Mouse (Mus musculus) limb, embryonic 13.5 days (tissue): Measurements from ENCODE around the gene Cyfip2. TPM values are rescaled to one million over a fixed set of nuclear protein-coding genes. Genes with fewer than 3 reads are reported as not detected.

ENCODE experiments used
- ATAC-seq: fragments of 200-750 bp; cut with Nextera tagmentation; 2 replicates; pipeline ENCODE4 v1.8.0; 2017; ENCODE audit warnings: low read depth, moderate number of reproducible peaks, moderate TSS enrichment; ENCODE audit not compliant: low FRiP score
- H3K27ac ChIP-seq: fragments of 300-500 bp; sonication (generic); 2 replicates; pipeline ENCODE4 v1.5.1; 2015; ENCODE audit warnings: inconsistent platforms, mild to moderate bottlenecking, moderate library complexity
- H3K27me3 ChIP-seq: fragments of 300-500 bp; sonication (generic); 2 replicates; pipeline ENCODE4 v1.6.1; 2015; ENCODE audit warnings: mild to moderate bottlenecking, inconsistent platforms
- H3K36me3 ChIP-seq: fragments of 300-500 bp; sonication (generic); 2 replicates; pipeline ENCODE4 v1.6.1; 2015; ENCODE audit warnings: inconsistent platforms, mild to moderate bottlenecking, moderate library complexity
- H3K4me1 ChIP-seq: fragments of 300-500 bp; sonication (generic); 2 replicates; pipeline ENCODE4 v1.6.1; 2015; ENCODE audit warnings: inconsistent platforms
- H3K4me2 ChIP-seq: fragments of 300-500 bp; sonication (generic); replicated peaks from 2 replicates; pipeline ENCODE4 v1.6.1; 2015; ENCODE audit warnings: inconsistent platforms, mild to moderate bottlenecking, moderate library complexity
- H3K4me3 ChIP-seq: fragments of 300-500 bp; sonication (generic); 2 replicates; pipeline ENCODE4 v1.5.1; 2015; ENCODE audit warnings: moderate library complexity, mild to moderate bottlenecking, inconsistent platforms
- H3K9ac ChIP-seq: fragments of 300-500 bp; sonication (generic); 2 replicates; pipeline ENCODE4 v1.6.1; 2015; ENCODE audit warnings: mild to moderate bottlenecking, inconsistent platforms
- H3K9me3 ChIP-seq: fragments of 300-500 bp; sonication (generic); 2 replicates; pipeline ENCODE4 v1.6.1; 2016; ENCODE audit warnings: inconsistent platforms
- WGBS: fragments of 180-500 bp; shearing (Covaris S2); methylation state at CpG from one replicate; pipeline ENCODE4 v1.1.7; 2015; 5-methylcytosine and 5-hydroxymethylcytosine counted together
- microRNA-seq: library from miRNA; unstranded; fragments of <30 nt; microRNA quantifications from one replicate; pipeline ENCODE4, GENCODE M21; 2016
- polyA plus RNA-seq: library from polyadenylated mRNA; unstranded; fragments of >200 nt; fragmentation: Nextera tagmentation; extraction: Ambion mirVana; gene quantifications from 2 replicates; pipeline ENCODE4 v1.2.1, GENCODE M21; 2015

The Cyfip2 gene
- polyA plus RNA-seq, 1 experiment from 2014 or later = 14.1 TPM

DNA sequence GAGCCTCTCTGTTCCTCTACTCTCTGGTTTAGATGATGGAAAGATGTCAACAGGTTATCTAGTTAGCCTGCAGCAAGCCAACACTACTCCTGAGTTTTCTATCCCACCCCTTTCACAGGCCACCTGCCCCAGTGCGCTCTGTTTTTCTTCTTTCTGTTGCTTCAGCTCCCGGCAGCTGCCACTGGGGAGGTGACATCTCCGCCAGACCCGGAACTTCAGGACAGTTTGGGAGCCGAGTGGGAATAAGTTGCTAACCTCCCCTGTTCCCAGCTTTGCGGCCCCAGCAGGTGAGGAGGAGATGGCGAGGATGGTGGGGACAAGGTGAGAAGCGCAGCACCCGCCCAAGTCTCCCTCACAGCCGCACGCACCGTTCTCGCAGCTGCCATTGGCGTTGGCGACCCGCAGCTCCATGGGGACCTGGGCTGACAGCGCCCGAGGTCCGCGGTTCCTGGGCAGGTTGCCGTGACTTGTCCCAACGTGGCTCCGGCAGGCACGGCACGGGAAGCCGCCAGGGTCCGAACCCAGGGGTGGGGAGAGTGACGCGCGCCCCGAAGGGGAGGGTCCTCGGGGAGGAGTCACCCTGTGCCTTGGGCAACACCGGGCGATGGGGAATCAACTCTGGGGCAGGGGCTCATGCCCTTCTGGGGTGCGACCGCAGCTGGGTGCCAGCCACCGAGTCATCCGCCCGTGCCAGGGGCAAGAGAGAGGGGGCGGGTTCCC lies 146.6 kb downstream of the Cyfip2 start, which contains the start of gene Nipal4:
Gene Nipal4 (minus strand): TSS at position 643 of the 720 bp plus-strand sequence.
- no peak within 1 kb of the TSS for H3K27ac ChIP-seq
- peak; percentile 40; the same call in 1 of the 2 replicates for ATAC-seq

DNA sequence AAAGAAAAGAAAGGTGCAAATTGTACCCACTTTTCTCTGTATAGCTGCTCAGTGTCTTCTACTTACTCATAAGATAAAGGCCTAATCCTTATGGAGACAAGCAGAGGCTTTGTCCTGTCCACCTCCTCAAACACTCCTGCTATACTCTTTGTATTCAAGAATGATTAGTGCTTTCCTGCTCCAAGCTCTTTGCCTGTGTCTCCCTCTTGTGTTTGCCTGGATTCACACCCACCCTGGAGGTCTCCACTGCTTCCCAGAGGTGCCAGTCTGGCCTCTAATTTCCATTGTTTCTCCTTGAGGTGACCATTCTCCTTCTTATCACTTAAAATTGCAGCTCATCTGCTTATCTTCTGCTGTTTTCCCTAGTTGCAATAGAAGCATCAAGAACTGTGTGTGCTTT lies 155.2 kb downstream of the Cyfip2 start:
- H3K27me3 ChIP-seq = no peaks in the 10 kb centered on the region
- H3K9ac ChIP-seq = no peak overlapping the region
- ATAC-seq = no peak
- no peaks in the 10 kb centered on the region for H3K36me3 ChIP-seq
- no peak overlapping the region for H3K4me2 ChIP-seq
- H3K4me1 ChIP-seq = no peaks in the 10 kb centered on the region
- H3K4me3 ChIP-seq = no peak overlapping the region
- no peak overlapping the region for H3K27ac ChIP-seq
- H3K9me3 ChIP-seq = no peaks in the 10 kb centered on the region

More for the DNA sequence above, 146.6 kb downstream of the Cyfip2 start, which contains the start of gene Nipal4:
- H3K4me3 ChIP-seq = peak within 1 kb of the TSS; percentile 56
- H3K9ac ChIP-seq = peak within 1 kb of the TSS; percentile 65
- H3K27me3 ChIP-seq = peaks cover 36% of the 10 kb centered on the region
- no peaks in the 10 kb centered on the region for H3K9me3 ChIP-seq
- WGBS = 1% methylated on average over 40 of the region's 40 CpGs
- H3K4me2 ChIP-seq = peak within 1 kb of the TSS; percentile 96
- H3K36me3 ChIP-seq = no peaks in the 10 kb centered on the region
- H3K4me1 ChIP-seq = peaks cover 17% of the 10 kb centered on the region

DNA sequence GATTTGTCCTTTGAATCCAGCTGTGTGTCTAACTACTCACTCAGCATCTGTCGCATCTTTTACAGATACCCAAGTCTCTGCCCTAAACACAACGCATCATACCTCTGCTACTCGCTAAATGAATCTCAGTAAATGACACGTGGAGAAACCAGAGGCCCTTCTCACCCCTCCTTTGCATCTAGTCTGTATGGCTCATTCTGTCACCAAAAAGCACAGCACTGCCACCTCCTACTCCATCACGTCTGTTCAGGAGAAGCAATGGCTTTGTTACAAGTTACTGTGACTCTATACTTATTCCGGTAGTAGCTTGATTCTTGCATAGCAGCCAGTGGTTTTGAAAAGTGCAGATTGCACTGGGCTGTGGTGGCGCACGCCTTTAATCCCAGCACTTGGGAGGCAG lies 155.7 kb downstream of the Cyfip2 start:
- H3K27ac ChIP-seq = no peak overlapping the region
- H3K9me3 ChIP-seq = no peaks in the 10 kb centered on the region
- H3K4me2 ChIP-seq = no peak overlapping the region
- no peaks in the 10 kb centered on the region for H3K36me3 ChIP-seq
- H3K4me1 ChIP-seq = no peaks in the 10 kb centered on the region
- no peak overlapping the region for H3K9ac ChIP-seq
- H3K27me3 ChIP-seq = no peaks in the 10 kb centered on the region
- no peak overlapping the region for H3K4me3 ChIP-seq
- no peak for ATAC-seq
- WGBS = 87% methylated on average over 8 of the region's 8 CpGs

DNA sequence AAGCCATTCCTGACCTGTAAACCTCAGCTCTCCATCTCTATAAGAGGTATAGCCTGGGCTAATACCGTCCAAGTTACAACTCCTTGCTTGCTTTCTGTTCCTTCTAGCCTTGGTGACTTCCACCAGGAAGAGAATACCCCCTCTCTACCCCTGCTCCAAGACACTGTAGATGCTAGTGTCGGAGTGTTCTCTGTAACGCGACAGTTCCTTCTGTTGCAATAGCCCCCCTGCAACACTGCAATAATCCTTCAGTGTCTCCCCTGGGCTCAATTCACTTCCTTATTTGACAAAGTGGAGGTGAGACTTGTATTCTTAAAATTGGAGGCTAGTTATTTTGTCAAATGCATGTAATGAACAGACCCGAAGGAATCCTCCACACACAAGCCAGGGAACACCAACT lies 166.0 kb downstream of the Cyfip2 start:
- WGBS = 92% methylated on average over 5 of the region's 5 CpGs
- no peak overlapping the region for H3K27ac ChIP-seq

DNA sequence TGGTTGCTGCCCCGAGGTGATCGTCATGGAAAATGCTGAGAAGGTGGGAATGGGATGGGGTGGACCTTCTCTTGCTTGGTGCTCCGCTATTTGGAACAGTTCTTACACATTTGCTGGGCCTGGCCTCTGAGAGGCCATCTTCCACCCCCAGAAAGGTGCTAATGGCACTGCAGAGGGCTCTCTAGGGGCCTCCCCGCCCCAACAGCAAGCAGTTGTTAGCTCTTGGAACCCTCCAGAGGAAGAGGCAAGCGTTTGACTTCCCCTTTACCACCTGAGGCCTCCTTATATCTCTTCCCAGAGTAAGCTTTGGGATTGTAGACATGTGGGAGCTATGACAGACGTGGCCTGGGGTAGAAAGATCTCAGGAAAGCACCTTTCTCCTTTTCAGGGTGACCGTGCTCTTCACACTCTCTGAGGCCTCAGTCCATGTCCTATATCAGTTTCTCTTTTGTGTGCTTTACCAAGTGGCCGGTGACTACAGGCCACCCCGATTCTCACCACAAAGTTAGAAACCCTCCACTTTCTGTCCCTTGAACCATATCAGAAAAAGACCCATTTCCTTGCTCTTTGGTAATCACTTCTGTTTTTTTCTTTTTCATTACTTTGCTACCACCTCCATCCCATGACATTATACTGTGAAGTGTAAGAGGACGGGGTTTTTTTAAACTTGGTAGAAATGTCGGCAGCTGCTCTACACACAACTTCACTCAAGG lies 167.3 kb downstream of the Cyfip2 start:
- H3K4me2 ChIP-seq = no peak overlapping the region
- H3K4me3 ChIP-seq = no peak overlapping the region
- 86% methylated on average over 11 of the region's 11 CpGs for WGBS
- H3K27ac ChIP-seq = no peak overlapping the region
- no peaks in the 10 kb centered on the region for H3K4me1 ChIP-seq
- ATAC-seq = no peak
- no peaks in the 10 kb centered on the region for H3K27me3 ChIP-seq
- no peaks in the 10 kb centered on the region for H3K9me3 ChIP-seq
- H3K9ac ChIP-seq = no peak overlapping the region
- H3K36me3 ChIP-seq = peaks cover 53% of the 10 kb centered on the region

More for the DNA sequence above, 166.0 kb downstream of the Cyfip2 start:
- Histone ChIP-seq H3K9me3 (no peaks in the 10 kb centered on the region), H3K27me3 (no peaks in the 10 kb centered on the region), H3K36me3 (peaks cover 40% of the 10 kb centered on the region), H3K4me3 (no peak overlapping the region), H3K4me1 (no peaks in the 10 kb centered on the region), H3K9ac (no peak overlapping the region), H3K4me2 (no peak overlapping the region)
- ATAC-seq = no peak

Small RNAs within 50 kb of the gene (microRNA-seq; reads per million reads assigned to microRNA genes)
- not detected for gene Mir7239

Other genes starting within 250 kb of the Cyfip2 start
- gene Nipal4, start 146.4 kb downstream of the Cyfip2 start, polyA plus RNA-seq = 1.4 and 1.7 TPM in 2 replicates
- 0.15 and 0.18 TPM in 2 replicates for gene Fndc9, start 77.3 kb downstream of the Cyfip2 start, polyA plus RNA-seq
- 0.04 and 0.10 TPM in 2 replicates for gene Itk, start 76.7 kb upstream of the Cyfip2 start, polyA plus RNA-seq
- not detected in 2 replicates for gene Fam71b, start 83.7 kb upstream of the Cyfip2 start, polyA plus RNA-seq
- gene Med7, start 124.1 kb upstream of the Cyfip2 start, polyA plus RNA-seq = 83.4 and 92.5 TPM in 2 replicates
- 0.17 TPM in 1 of 2 replicates, not detected in the other for gene Havcr2, start 142.1 kb upstream of the Cyfip2 start, polyA plus RNA-seq
- gene Gm12169, start 211.4 kb upstream of the Cyfip2 start, polyA plus RNA-seq = not detected in 2 replicates